Mouse (Mus musculus) forebrain, embryonic 11.5 days (tissue): ENCODE results near the gene Ace. TPM values are rescaled to one million over a fixed set of nuclear protein-coding genes. Genes with fewer than 3 reads are reported as not detected.

Source experiments
- ATAC-seq: fragments of 200-750 bp; cut with Nextera tagmentation; replicated peaks from 2 replicates; pipeline ENCODE4 v1.8.0; 2017; ENCODE audit warnings: moderate TSS enrichment; ENCODE audit not compliant: low FRiP score
- DNase-seq: peaks from one replicate; pipeline ENCODE4 v3.0.0-alpha.2; 2017; ENCODE audit warnings: low spot score
- H3K27ac ChIP-seq: fragments of 300-500 bp; sonication (generic); 2 replicates; pipeline ENCODE4 v1.5.1; 2014; ENCODE audit warnings: low read depth, low read length
- H3K27me3 ChIP-seq: fragments of 300-500 bp; sonication (generic); 2 replicates; pipeline ENCODE4 v1.6.1; 2014; ENCODE audit warnings: mild to moderate bottlenecking, low read length, mixed read lengths; ENCODE audit not compliant: control insufficient read depth, insufficient read depth
- H3K36me3 ChIP-seq: fragments of 300-500 bp; sonication (generic); 2 replicates; pipeline ENCODE4 v1.6.1; 2014; ENCODE audit warnings: mild to moderate bottlenecking, low read length, moderate library complexity, mixed read lengths; ENCODE audit not compliant: control insufficient read depth, insufficient read depth
- H3K4me1 ChIP-seq: fragments of 300-500 bp; sonication (generic); replicated peaks from 2 replicates; pipeline ENCODE4 v1.6.1; 2014; ENCODE audit warnings: low read length, mixed read lengths; ENCODE audit not compliant: control insufficient read depth, insufficient read depth
- H3K4me2 ChIP-seq: fragments of 300-500 bp; sonication (generic); 2 replicates; pipeline ENCODE4 v1.6.1; 2014; ENCODE audit warnings: low read depth, mild to moderate bottlenecking, low read length, moderate library complexity, mixed read lengths; ENCODE audit not compliant: severe bottlenecking
- H3K4me3 ChIP-seq: fragments of 300-500 bp; sonication (generic); 2 replicates; pipeline ENCODE4 v1.5.1; 2014; ENCODE audit warnings: low read depth, low read length
- H3K9ac ChIP-seq: fragments of 300-500 bp; sonication (generic); 2 replicates; pipeline ENCODE4 v1.6.1; 2014; ENCODE audit warnings: low read length
- H3K9me3 ChIP-seq: fragments of 300-500 bp; sonication (generic); 2 replicates; pipeline ENCODE4 v1.6.1; 2016; ENCODE audit warnings: low read length, mixed read lengths; ENCODE audit not compliant: control insufficient read depth
- WGBS: fragments of 180-500 bp; shearing (Covaris S2); extraction: QIAGEN DNeasy Blood & Tissue Kit; methylation state at CpG from one replicate; pipeline ENCODE4 v1.1.7; 2014; 5-methylcytosine and 5-hydroxymethylcytosine counted together
- polyA plus RNA-seq: library from polyadenylated mRNA; unstranded; fragments of >200 nt; fragmentation: Nextera tagmentation; extraction: Ambion mirVana; gene quantifications from 2 replicates; pipeline ENCODE4 v1.2.1, GENCODE M21; 2014

The Ace gene
- polyA plus RNA-seq, 1 experiment from 2014 or later = 0.90 TPM

DNA sequence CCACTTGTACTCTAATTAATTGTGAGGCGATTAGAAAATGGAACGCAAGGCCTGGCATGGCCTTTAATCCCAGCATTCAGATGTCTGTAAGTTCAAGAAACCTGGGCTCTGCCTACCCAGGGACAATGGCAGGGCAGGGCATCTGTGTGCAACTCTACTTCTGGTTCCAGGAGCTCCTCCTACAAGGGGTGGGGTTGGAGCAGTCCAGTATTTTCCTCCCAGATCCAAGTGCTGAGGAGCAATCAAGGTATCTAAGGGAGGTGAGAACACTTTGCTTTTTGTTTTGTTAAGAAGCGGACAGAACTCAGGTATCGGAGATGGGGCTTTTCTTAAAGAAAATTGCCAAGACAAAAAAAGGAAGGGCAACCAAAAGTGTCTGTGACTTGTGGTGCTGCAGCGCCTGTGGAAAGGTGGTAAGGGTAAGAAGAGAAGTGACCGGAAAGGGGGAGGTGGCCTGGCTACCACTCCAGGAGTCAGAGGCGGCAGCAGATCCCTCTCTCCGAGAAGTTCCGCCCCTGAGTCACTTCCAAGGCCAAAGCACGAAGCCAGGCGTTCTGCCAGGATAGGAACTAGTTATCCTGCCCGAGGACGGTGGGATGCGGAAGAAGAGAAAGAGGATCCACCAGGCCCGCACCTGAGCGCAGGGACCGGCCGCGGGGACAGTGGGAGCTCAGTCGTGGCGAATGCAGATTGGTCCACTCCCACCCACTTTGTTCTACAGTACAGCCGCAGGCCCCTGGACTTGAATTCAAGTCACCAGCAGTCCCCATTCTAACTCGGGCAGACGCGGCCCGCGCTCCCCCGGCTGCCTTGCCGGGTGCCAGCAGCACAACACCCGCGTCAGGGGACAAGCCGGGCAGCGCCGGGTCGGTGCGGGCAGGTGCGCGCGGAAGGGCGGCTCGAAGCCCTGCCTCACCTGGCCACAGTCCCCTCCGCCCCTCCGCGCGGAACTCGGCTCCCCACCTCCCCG, 24.3 kb upstream of the Ace start:
- Histone ChIP-seq H3K27ac (no peak overlapping the region; the same call in 1 of the 2 replicates), H3K36me3 (no peaks in the 10 kb centered on the region), H3K27me3 (no peaks in the 10 kb centered on the region), H3K4me1 (0 out of 2 replicates have a peak, but pooled peaks cover 4% of the 10 kb centered on the region), H3K9me3 (no peaks in the 10 kb centered on the region), H3K4me3 (peak overlapping the region; percentile 65), H3K9ac (peak overlapping the region; percentile 69), H3K4me2 (peak overlapping the region; percentile 97)
- peak; percentile 64 for DNase-seq
- peak; percentile 64 for ATAC-seq
- WGBS = 5% methylated on average over 42 of the region's 47 CpGs

- peak overlapping the region; percentile 69 for H3K9ac ChIP-seq
- H3K4me3 ChIP-seq = peak overlapping the region; percentile 65
- no peaks in the 10 kb centered on the region for H3K27me3 ChIP-seq
- H3K36me3 ChIP-seq = no peaks in the 10 kb centered on the region
- H3K4me1 ChIP-seq = 0 out of 2 replicates have a peak, but pooled peaks cover 2% of the 10 kb centered on the region
- DNase-seq (peak; percentile 84), ATAC-seq (peak; percentile 79)
- under 1% methylated on average over 56 of the region's 59 CpGs for WGBS
- no peaks in the 10 kb centered on the region for H3K9me3 ChIP-seq
- no peak overlapping the region; the same call in 1 of the 2 replicates for H3K27ac ChIP-seq
- H3K4me2 ChIP-seq = peak overlapping the region; percentile 97
Measured at GRCm38 (mm10) chr11:105944126-105944621, 23.6 kb upstream of the Ace start.

GRCm38 (mm10) chr11:105944770-105945672, 22.7 kb upstream of the Ace start:
- DNase-seq (no peak), ATAC-seq (no peak)
- Histone ChIP-seq H3K4me3 (peak overlapping the region; percentile 65; the same call in 1 of the 2 replicates), H3K36me3 (no peaks in the 10 kb centered on the region), H3K27me3 (no peaks in the 10 kb centered on the region), H3K4me2 (peak overlapping the region; percentile 97; the same call in 1 of the 2 replicates), H3K4me1 (0 out of 2 replicates have a peak, but pooled peaks cover 2% of the 10 kb centered on the region), H3K9me3 (no peaks in the 10 kb centered on the region), H3K27ac (no peak overlapping the region), H3K9ac (no peak overlapping the region; the same call in 1 of the 2 replicates)
- WGBS = 79% methylated on average over 16 of the region's 16 CpGs

DNA sequence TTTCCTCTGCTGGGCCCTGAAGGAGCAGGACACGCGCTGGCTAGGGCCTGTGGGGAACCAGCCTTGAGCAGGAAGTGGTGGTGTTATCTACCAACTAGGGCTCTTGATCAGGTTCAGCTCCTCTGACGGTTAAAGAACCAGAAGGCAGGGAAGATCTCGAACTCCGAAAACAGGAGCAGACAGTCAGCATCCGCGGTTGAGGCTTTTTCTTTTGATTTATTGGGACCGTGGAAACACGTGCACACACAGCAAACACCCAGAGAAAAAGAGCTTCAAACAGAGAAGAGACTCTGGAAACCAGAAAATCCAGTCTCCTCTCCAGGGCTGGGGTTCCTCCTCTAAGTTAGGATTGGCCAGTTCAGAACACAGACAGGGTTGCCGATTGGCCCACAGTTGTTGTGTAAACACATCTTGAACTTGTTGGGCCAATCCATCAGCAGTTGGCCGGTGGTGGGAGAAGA, 21.0 kb upstream of the Ace start:
- Histone ChIP-seq H3K9me3 (no peaks in the 10 kb centered on the region), H3K4me3 (no peak overlapping the region), H3K4me1 (0 out of 2 replicates have a peak, but pooled peaks cover 2% of the 10 kb centered on the region), H3K27me3 (no peaks in the 10 kb centered on the region), H3K36me3 (no peaks in the 10 kb centered on the region), H3K27ac (no peak overlapping the region), H3K4me2 (no peak overlapping the region), H3K9ac (no peak overlapping the region)
- ATAC-seq (no peak), DNase-seq (peak; percentile 47)
- WGBS = 57% methylated on average over 11 of the region's 11 CpGs

GRCm38 (mm10) chr11:105948255-105948654, 19.5 kb upstream of the Ace start:
- no peaks in the 10 kb centered on the region for H3K27me3 ChIP-seq
- H3K4me3 ChIP-seq = no peak overlapping the region
- H3K9ac ChIP-seq = no peak overlapping the region
- H3K4me1 ChIP-seq = 0 out of 2 replicates have a peak, but pooled peaks cover 2% of the 10 kb centered on the region
- H3K4me2 ChIP-seq = no peak overlapping the region
- no peak overlapping the region for H3K27ac ChIP-seq
- H3K9me3 ChIP-seq = no peaks in the 10 kb centered on the region
- 83% methylated on average over 2 of the region's 2 CpGs for WGBS
- DNase-seq (no peak), ATAC-seq (no peak)
- H3K36me3 ChIP-seq = no peaks in the 10 kb centered on the region

DNA sequence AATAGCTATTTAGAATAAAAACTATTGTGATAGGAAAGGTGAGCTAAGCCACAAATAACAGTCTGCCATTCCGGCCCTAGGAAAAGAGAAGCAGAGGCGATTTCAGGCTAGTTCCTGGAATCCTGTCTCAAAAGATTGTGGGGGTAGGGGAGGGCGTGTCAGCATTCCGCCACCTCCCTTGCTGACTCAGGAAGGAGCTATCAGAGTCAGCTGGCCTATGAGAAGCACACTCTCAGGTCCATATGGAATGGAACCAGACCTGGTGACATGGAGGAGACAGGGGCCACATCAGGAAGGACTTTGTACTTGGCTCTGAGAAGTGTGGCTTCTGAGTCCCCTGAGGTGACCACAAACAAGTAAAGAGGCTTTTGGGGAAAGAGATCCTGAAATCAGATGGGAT, 17.2 kb upstream of the Ace start:
- Histone ChIP-seq H3K27ac (no peak overlapping the region), H3K9ac (no peak overlapping the region), H3K4me2 (no peak overlapping the region), H3K4me1 (no peaks in the 10 kb centered on the region), H3K36me3 (no peaks in the 10 kb centered on the region), H3K27me3 (no peaks in the 10 kb centered on the region), H3K4me3 (no peak overlapping the region), H3K9me3 (no peaks in the 10 kb centered on the region)
- 81% methylated on average over 4 of the region's 4 CpGs for WGBS
- DNase-seq (no peak), ATAC-seq (no peak)

DNA sequence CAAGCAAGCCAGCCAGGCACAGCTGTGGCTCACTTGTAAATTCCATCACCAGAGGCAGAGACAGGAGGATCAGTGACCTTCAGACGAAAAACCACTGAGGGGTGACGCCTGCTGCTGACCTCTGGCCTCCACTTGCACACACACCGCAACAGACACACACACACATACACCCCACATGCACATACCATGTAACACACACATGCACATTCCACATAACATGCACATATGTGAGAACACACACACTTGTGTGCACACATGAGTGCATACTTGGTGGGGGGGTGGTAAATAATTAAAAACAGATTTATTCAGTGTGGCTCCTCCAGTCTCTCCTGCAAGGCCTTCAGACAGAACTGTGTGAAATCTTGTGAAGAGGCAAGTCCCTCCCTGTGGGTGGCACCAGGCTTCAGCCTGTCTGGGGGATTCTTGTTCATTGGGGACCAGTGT, 16.1 kb upstream of the Ace start:
- no peak overlapping the region for H3K9ac ChIP-seq
- no peaks in the 10 kb centered on the region for H3K27me3 ChIP-seq
- no peak for ATAC-seq
- H3K4me1 ChIP-seq = no peaks in the 10 kb centered on the region
- H3K36me3 ChIP-seq = no peaks in the 10 kb centered on the region
- no peaks in the 10 kb centered on the region for H3K9me3 ChIP-seq
- no peak overlapping the region for H3K27ac ChIP-seq
- WGBS = 71% methylated on average over 3 of the region's 3 CpGs
- no peak for DNase-seq
- H3K4me2 ChIP-seq = no peak overlapping the region
- no peak overlapping the region for H3K4me3 ChIP-seq

DNA sequence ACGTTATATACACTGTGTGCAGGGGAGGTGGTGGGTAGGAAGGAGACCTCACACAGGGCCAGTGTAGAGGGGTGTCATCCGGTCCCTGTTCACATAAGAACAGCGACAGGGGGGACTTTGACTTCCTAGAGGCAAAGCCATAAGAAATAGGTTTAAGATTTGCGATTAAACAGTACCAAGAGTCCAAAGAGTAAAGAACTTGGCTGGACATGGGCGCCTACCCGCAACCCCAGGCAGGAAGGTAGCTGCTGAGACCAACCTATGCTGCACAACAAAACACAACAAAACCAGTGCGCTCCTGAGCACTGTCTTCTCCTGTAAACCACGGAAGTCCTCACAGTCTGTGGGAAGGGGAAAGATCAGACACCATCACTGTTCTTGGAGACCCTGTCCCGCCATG, 15.6 kb upstream of the Ace start:
- H3K36me3 ChIP-seq = no peaks in the 10 kb centered on the region
- H3K4me2 ChIP-seq = no peak overlapping the region
- no peak overlapping the region for H3K4me3 ChIP-seq
- H3K9me3 ChIP-seq = no peaks in the 10 kb centered on the region
- DNase-seq (no peak), ATAC-seq (no peak)
- WGBS = 88% methylated on average over 9 of the region's 9 CpGs
- H3K9ac ChIP-seq = no peak overlapping the region
- H3K4me1 ChIP-seq = no peaks in the 10 kb centered on the region
- no peaks in the 10 kb centered on the region for H3K27me3 ChIP-seq
- no peak overlapping the region for H3K27ac ChIP-seq
